Mouse (Mus musculus): Measurements from ENCODE around the gene Wwox.

DNA sequence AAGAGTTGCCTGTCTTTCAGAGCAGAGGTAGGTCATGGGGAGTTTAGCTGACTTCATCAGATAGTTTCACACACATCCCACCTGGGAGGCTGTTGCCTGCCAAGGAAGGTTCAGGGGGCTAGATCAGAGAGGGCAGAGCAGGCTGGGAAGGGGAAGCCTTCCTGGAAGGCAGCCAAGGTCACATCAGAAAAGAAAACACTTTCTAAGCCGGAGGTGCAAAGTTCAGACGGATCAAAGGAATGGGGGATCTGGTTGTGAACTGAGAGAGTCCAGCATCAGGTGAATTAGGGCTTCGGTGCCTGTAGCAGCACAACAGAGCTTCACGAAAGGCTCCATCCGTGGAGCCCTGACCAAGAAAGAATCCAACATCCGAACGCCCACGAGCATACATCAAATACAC is 488.0 kb downstream of the Wwox start:
- TF ChIP-seq GATA1 (IDR thresholded peaks at IDR 0.05; ENCODE audit: borderline replicate concordance, low read length): no peak
- no peak for TF ChIP-seq FLI1 (IDR thresholded peaks at IDR 0.05; ENCODE audit: low read length)

All from megakaryocyte, embryonic 14.5 days (primary cell).